Mouse (Mus musculus) MEL (cell line): ENCODE data around the gene Eci1.

Experiments used
- CTCF ChIP-seq, 3 experiments: IDR thresholded peaks in 2 of 3; conservative IDR thresholded peaks in 1 of 3; 2 replicates each; pipeline ENCODE4 v1.5.1; 2011 to 2012; ENCODE audit warnings: low read length in 3 of 3, low read depth in 2 of 3, mild to moderate bottlenecking in 2 of 3, improper control_type of control experiment in 1 of 3, inconsistent platforms in 1 of 3, mixed read lengths in 1 of 3, moderate library complexity in 1 of 3; ENCODE audit not compliant: control insufficient read depth in 1 of 3, insufficient read depth in 1 of 3, poor library complexity in 1 of 3, severe bottlenecking in 1 of 3
- KAT2A ChIP-seq: conservative IDR thresholded peaks from 2 replicates; pipeline ENCODE4 v1.6.1; 2012; ENCODE audit warnings: low read depth, low read length, improper control_type of control experiment, inconsistent platforms
- MAX ChIP-seq: IDR thresholded peaks from 2 replicates; pipeline ENCODE4 v1.6.1; 2011; ENCODE audit warnings: low read length, improper control_type of control experiment
- NELFE ChIP-seq: IDR thresholded peaks from 2 replicates; pipeline ENCODE4 v1.6.1; 2011; ENCODE audit warnings: low read depth, low read length, improper control_type of control experiment
- POLR2A ChIP-seq, 2 experiments: IDR thresholded peaks; 2 replicates each; pipeline ENCODE4 v1.6.1; 2011 to 2012; ENCODE audit warnings: low read length in 2 of 2, mild to moderate bottlenecking in 2 of 2, control low read depth in 1 of 2, improper control_type of control experiment in 1 of 2, low read depth in 1 of 2, moderate library complexity in 1 of 2; ENCODE audit not compliant: control insufficient read depth in 1 of 2, insufficient read depth in 1 of 2, poor library complexity in 1 of 2
- TBP ChIP-seq: IDR thresholded peaks from 2 replicates; pipeline ENCODE4 v1.8.0; 2011; ENCODE audit warnings: low read depth, low read length, improper control_type of control experiment
- USF1 ChIP-seq: IDR thresholded peaks from 2 replicates; pipeline ENCODE4 v1.6.1; 2014; ENCODE audit warnings: low read depth, mild to moderate bottlenecking, inconsistent platforms, low read length, improper control_type of control experiment, moderate library complexity
- ZNF384 ChIP-seq: IDR thresholded peaks from 2 replicates; pipeline ENCODE4 v1.6.1; 2012; ENCODE audit warnings: low read depth, mild to moderate bottlenecking, inconsistent platforms, low read length, improper control_type of control experiment

DNA sequence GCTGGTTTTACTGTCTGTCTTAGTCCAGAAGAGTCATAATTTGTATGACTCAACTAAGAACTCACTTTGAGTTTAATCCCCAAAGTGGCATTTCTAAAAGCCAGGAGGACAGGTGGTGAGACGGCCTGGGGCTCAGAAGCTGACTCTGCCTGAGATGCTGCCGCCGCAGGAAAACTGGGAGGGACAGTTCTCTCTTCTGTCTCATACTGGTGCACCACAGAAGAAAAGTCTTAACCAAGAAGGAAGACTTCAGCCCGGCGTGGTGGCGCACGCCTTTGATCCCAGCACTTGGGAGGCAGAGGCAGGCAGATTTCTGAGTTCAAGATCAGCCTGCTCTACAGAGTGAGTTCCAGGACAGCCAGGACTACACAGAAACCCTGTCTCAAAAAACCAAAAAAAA, 536 bp upstream of the Eci1 start:
- TF ChIP-seq POLR2A (IDR thresholded peaks at IDR 0.05; ENCODE audit: control insufficient read depth in 1 of 2, insufficient read depth in 1 of 2, low read depth in 1 of 2, low read length in 2 of 2, poor library complexity in 1 of 2) (no peak), ZNF384 (no peak), CTCF (IDR thresholded peaks at IDR 0.05 in 2 of 3, conservative IDR thresholded peaks at IDR 0.05 in 1 of 3; ENCODE audit: control insufficient read depth in 1 of 3, insufficient read depth in 1 of 3, low read depth in 2 of 3, low read length in 3 of 3, poor library complexity in 1 of 3, severe bottlenecking in 1 of 3) (no peak), USF1 (no peak), KAT2A (no peak), MAX (no peak), NELFE (no peak), TBP (no peak)
